Mouse (Mus musculus): ENCODE results near the gene Unk. TPM values are rescaled to one million over a fixed set of nuclear protein-coding genes. Genes with fewer than 3 reads are reported as not detected.

The Unk gene
- polyA plus RNA-seq, 1 experiment from 2014 or later: 34.7 TPM

DNA sequence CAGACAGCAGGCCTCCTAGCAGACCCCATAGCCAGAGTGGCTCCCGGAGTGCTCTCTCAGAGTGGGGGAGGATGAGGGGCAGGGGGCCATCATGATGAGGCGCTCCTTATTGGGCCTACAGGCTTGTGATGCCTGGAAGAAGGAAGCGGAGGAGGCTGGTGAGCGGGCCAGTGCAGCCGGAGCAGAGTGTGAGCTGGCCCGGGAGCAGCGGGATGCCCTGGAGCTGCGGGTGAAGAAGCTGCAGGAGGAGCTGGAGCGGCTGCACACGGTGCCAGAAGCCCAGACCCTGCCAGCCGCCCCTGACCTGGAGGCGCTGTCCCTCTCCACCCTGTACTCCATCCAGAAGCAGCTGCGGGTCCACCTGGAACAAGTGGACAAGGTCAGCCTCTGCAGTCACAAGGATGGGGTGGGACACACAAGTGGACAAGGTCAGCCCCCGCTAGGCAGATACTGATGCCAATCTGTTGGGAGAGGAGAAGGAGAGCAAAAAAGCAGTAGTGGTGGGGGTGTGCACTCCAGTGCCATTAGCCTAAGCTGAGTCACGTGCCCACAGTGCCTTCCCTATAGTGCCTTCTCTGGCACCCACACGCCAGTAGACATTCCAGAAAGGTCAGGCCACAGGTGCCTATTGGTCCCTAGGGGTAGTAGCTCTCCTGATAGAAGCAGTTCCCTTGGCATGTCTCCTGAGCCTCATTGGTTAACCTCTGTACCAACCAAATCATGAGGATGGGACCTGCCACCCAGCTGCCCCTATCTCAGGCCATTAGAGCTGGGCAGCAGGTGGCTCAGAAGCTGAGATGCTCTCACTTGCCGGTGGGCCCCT is 29.0 kb downstream of the Unk start:
- no peak overlapping the region for H3K9ac ChIP-seq
- H3K27ac ChIP-seq: no peak overlapping the region
- no peak overlapping the region for H3K4me3 ChIP-seq
- no peaks in the 10 kb centered on the region for H3K27me3 ChIP-seq
- H3K4me1 ChIP-seq: peaks cover 13% of the 10 kb centered on the region; the same call in 1 of the 2 replicates
- 87% methylated on average over 17 of the region's 17 CpGs for WGBS
- peaks cover 85% of the 10 kb centered on the region for H3K36me3 ChIP-seq
- H3K9me3 ChIP-seq: no peaks in the 10 kb centered on the region
- no peak overlapping the region for H3K4me2 ChIP-seq
- 0 out of 2 replicates have a peak, but pooled peaks have one; percentile 15 for ATAC-seq (ENCODE audit: insufficient number of reproducible peaks, low FRiP score, low TSS enrichment, low read depth)

DNA sequence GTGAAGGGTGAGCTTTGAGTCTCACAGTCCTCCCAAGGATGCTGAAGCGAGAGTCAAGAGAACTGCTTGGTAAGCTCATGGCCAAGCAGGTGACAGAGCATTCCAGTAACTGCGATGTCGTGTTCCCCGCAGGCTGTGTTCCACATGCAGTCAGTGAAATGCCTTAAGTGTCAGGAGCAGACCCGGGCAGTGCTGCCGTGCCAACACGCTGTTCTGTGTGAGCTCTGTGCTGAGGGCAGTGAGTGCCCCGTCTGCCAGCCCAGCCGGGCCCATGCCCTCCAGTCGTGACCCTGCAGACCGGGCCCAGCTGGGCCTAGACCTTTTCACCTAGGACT is 29.5 kb downstream of the Unk start:
- Histone ChIP-seq H3K27ac (no peak overlapping the region), H3K4me1 (peaks cover 13% of the 10 kb centered on the region; the same call in 1 of the 2 replicates), H3K4me2 (no peak overlapping the region), H3K9me3 (no peaks in the 10 kb centered on the region), H3K9ac (no peak overlapping the region), H3K4me3 (no peak overlapping the region), H3K36me3 (peaks cover 79% of the 10 kb centered on the region), H3K27me3 (no peaks in the 10 kb centered on the region)
- no peak for ATAC-seq (ENCODE audit: insufficient number of reproducible peaks, low FRiP score, low TSS enrichment, low read depth)
- WGBS: 93% methylated on average over 11 of the region's 11 CpGs

DNA sequence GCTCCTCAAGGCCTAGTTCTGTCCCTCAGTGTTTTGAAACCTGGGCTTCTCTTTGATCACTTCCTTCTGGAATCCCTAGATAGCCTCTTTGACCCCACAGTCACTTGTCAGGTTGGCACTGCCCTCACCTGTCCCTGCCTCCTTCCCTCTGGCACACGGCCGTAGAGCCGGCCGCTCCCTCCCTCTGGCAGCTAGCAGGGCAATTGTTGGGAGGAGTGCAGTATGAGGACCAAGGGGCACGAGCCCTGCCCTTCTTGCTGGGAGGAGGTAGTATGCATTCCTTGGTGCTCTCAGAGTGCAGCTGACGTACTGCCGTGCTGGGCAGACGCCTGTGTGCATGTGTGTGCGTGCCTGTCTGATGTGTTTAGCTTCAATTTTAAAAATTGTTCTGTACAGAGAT is 30.5 kb downstream of the Unk start:
- no peak for ATAC-seq (ENCODE audit: insufficient number of reproducible peaks, low FRiP score, low TSS enrichment, low read depth)
- 78% methylated on average over 9 of the region's 9 CpGs for WGBS

DNA sequence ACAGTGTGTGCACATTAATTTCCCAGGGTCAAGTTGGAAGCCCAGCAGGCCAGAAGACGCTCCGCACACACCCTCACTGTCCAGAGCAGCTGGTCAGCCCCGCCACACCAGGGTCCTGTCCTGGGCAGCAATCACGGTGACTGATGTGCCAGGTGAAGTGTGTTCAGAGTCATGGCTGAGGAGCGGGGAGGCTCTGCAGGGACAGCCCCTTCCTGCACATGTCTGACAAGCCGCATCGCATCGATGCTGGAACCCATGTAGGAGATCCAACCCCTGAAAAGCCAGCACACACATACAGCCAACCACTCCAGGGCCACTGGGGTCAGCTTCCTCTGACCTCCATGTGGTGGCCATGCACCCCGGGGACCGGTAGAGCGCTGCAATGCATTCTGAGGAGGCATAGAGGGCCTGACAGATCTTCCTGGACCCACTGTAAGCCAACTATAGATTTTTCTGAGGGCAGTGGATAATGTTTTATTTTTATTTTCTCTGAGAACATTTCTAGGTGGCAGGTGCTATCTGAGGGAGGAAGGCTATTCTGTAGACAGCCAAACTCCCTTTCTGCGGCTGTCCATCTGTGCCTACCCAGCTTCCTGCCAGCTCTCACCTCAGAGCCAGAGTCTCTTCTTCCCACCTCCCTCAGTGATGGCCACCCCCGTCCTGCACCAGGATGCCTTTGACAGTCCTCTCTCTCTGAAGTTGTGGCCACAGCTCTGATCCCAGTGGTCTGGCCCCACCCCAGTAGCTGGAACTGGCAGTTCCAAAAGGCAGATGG is 31.7 kb downstream of the Unk start:
- Histone ChIP-seq H3K27ac (no peak overlapping the region), H3K9ac (no peak overlapping the region), H3K36me3 (peaks cover 57% of the 10 kb centered on the region), H3K4me1 (peaks cover 13% of the 10 kb centered on the region; the same call in 1 of the 2 replicates), H3K4me2 (no peak overlapping the region), H3K27me3 (no peaks in the 10 kb centered on the region), H3K4me3 (no peak overlapping the region), H3K9me3 (no peaks in the 10 kb centered on the region)
- WGBS: 86% methylated on average over 13 of the region's 13 CpGs
- no peak for ATAC-seq (ENCODE audit: insufficient number of reproducible peaks, low FRiP score, low TSS enrichment, low read depth)

More for the DNA sequence above, 30.5 kb downstream of the Unk start:
- Histone ChIP-seq H3K9ac (no peak overlapping the region), H3K4me2 (no peak overlapping the region), H3K36me3 (peaks cover 70% of the 10 kb centered on the region), H3K9me3 (no peaks in the 10 kb centered on the region), H3K4me3 (no peak overlapping the region), H3K4me1 (peaks cover 13% of the 10 kb centered on the region; the same call in 1 of the 2 replicates), H3K27ac (0 out of 2 replicates have a peak overlapping the region, but pooled peaks have one; percentile 43), H3K27me3 (no peaks in the 10 kb centered on the region)

DNA sequence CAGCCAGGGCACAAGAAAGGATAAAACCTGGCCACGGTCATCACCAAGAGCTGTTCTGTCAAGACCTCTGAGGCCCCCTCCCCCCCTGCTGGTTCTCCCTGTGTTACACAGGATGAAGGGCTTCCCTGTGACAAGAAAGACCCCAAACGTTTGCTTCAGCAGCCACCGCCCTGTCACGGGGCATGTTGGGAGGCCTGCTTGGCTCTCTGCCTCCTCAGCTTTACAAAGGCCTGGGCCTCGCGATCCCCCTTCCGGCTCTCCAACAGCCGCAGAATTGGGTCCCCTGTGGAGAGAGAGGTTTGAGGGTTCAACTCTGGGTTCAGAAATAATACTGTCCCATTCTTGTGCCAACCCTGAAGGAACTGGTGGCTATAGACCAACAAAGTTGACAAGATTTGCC is 32.4 kb downstream of the Unk start:
- ATAC-seq (ENCODE audit: insufficient number of reproducible peaks, low FRiP score, low TSS enrichment, low read depth): no peak
- Histone ChIP-seq H3K4me1 (peaks cover 13% of the 10 kb centered on the region; the same call in 1 of the 2 replicates), H3K27ac (0 out of 2 replicates have a peak overlapping the region, but pooled peaks have one; percentile 6), H3K4me3 (no peak overlapping the region), H3K27me3 (no peaks in the 10 kb centered on the region), H3K9me3 (no peaks in the 10 kb centered on the region), H3K9ac (no peak overlapping the region), H3K36me3 (peaks cover 50% of the 10 kb centered on the region), H3K4me2 (no peak overlapping the region)
- 64% methylated on average over 8 of the region's 8 CpGs for WGBS

DNA sequence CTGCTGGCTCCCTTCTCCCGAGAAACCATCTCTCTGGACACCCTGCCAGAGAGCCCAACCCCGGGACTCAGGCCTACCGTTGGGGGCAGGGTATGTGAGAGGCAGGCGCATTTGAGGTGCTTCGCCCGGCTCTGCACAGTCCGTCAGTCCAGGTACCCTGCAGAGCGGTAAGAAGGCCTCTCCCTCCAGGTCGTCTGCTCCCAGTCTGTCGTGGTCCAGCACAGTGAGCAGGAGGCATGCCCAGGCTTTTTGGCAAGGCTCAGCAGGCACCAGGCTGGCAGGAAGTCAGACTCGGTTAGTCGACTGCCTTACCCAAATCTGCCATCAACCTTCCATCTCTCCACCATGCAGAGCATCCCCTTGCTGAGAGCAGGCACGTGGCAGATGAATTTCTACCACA is 33.4 kb downstream of the Unk start:
- WGBS: 58% methylated on average over 13 of the region's 13 CpGs
- no peak overlapping the region for H3K4me2 ChIP-seq
- 0 out of 2 replicates have a peak, but pooled peaks cover 7% of the 10 kb centered on the region for H3K4me1 ChIP-seq
- H3K4me3 ChIP-seq: no peak overlapping the region
- H3K9ac ChIP-seq: no peak overlapping the region
- H3K9me3 ChIP-seq: no peaks in the 10 kb centered on the region
- 0 out of 2 replicates have a peak overlapping the region, but pooled peaks have one; percentile 57 for H3K27ac ChIP-seq
- peaks cover 40% of the 10 kb centered on the region for H3K36me3 ChIP-seq
- ATAC-seq (ENCODE audit: insufficient number of reproducible peaks, low FRiP score, low TSS enrichment, low read depth): no peak
- no peaks in the 10 kb centered on the region for H3K27me3 ChIP-seq

DNA sequence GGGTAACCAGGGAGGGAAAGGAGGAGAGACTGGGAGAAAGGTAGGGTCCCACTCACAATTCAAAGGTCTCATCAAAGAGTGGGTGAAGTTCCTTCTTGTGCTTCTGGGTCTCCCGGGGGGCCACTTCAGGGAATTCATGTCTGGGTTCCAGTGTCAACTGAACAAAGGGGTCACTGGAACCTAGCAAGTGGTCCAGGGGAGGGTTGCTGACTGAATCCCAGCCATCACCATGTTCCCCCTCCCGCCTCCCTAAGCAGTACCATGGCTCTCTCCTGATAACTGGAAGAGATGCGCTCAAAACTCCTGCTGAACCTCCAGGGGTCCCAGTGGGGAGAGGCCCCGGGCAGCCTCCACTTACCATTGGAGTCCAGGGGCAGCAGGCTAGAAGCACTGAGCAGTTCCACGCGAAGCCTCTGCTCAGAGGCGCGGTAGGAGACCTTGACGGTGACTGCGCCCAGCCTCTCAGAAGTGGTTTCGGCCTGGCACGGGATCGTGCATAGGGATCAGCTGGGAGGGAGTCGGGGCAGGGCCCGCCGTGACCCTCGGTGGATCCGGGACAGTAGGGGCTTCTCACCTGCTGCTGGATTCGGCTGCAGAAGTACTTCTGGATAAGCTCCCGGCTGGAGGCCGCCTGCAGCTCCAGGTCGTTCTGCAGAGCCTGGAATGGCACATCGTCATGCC is 34.2 kb downstream of the Unk start:
- H3K9ac ChIP-seq: no peak overlapping the region

DNA sequence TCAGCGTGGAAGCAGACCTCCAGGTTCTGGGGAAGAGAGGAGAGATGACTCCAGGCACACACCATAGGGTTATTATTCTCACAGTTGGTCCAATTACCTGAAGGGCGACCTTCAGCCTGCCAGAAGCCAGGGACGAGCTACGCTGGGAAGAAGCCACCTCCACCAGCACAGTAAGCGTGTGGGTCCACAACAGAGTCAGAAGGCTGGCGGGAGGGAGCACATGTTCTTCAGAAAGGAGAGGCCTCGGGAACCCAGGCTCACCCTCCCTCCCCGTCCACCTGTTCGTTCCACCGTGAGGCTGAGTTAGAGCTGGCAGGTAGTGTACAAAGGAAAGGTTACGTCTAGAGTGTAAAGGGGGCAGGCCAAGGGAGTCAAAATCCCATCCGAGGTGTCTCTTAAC is 35.2 kb downstream of the Unk start:
- 82% methylated on average over 12 of the region's 12 CpGs for WGBS
- Histone ChIP-seq H3K4me1 (0 out of 2 replicates have a peak, but pooled peaks cover 7% of the 10 kb centered on the region), H3K4me3 (no peak overlapping the region), H3K9me3 (no peaks in the 10 kb centered on the region), H3K36me3 (peaks cover 22% of the 10 kb centered on the region), H3K9ac (no peak overlapping the region), H3K27ac (no peak overlapping the region), H3K4me2 (no peak overlapping the region), H3K27me3 (no peaks in the 10 kb centered on the region)
- no peak for ATAC-seq (ENCODE audit: insufficient number of reproducible peaks, low FRiP score, low TSS enrichment, low read depth)

More for the DNA sequence above, 34.2 kb downstream of the Unk start:
- H3K4me2 ChIP-seq: no peak overlapping the region
- H3K4me3 ChIP-seq: no peak overlapping the region
- H3K4me1 ChIP-seq: 0 out of 2 replicates have a peak, but pooled peaks cover 7% of the 10 kb centered on the region
- H3K27ac ChIP-seq: no peak overlapping the region
- no peaks in the 10 kb centered on the region for H3K9me3 ChIP-seq
- no peaks in the 10 kb centered on the region for H3K27me3 ChIP-seq
- WGBS: 68% methylated on average over 23 of the region's 23 CpGs
- H3K36me3 ChIP-seq: peaks cover 32% of the 10 kb centered on the region
- no peak for ATAC-seq (ENCODE audit: insufficient number of reproducible peaks, low FRiP score, low TSS enrichment, low read depth)

DNA sequence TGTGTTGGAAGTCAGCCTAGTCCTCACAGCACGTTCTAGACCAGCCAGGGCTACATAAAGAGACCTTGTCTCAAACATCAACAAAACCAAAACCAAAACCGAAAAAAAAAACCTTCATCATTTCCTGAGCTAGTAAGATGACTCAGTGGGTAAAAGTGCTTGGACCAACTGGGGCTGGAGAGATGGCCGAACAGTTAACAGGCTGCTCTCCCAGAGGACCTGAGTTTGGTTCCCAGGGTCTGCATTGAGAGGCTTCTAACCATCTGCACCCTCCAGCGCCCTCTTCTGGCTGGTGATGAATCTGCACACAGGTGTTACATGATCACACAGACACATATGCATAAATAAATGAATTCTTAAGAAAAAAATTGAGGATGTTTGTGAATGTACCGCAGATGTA is 41.4 kb downstream of the Unk start:
- Histone ChIP-seq H3K27ac (no peak overlapping the region), H3K4me1 (peaks cover 4% of the 10 kb centered on the region; the same call in 1 of the 2 replicates), H3K9ac (no peak overlapping the region), H3K4me3 (no peak overlapping the region), H3K27me3 (no peaks in the 10 kb centered on the region), H3K36me3 (no peaks in the 10 kb centered on the region), H3K9me3 (no peaks in the 10 kb centered on the region), H3K4me2 (no peak overlapping the region)
- WGBS: 58% methylated on average over 5 of the region's 5 CpGs
- no peak for ATAC-seq (ENCODE audit: insufficient number of reproducible peaks, low FRiP score, low TSS enrichment, low read depth)

DNA sequence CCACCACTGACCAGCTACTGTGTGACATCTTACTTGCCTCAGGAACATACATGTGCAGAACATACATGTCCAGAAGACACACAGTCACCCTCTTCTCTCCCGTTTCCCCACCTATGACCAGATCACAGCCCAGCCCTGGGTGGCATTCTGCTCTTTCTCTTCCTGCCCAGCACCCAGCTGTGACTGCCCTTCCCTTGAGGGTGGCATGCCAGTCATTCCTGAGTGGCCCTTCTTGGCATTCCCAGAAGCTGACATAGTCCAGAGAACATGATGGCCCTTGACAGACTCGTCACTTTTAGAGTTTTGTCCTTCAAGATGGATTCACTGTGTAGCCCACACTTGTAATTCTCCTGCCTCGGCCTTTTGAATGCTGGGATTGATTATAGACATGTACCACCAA is 42.5 kb downstream of the Unk start:
- Histone ChIP-seq H3K4me2 (no peak overlapping the region), H3K27ac (no peak overlapping the region), H3K36me3 (no peaks in the 10 kb centered on the region), H3K27me3 (no peaks in the 10 kb centered on the region), H3K9me3 (no peaks in the 10 kb centered on the region), H3K9ac (no peak overlapping the region), H3K4me3 (no peak overlapping the region), H3K4me1 (peaks cover 13% of the 10 kb centered on the region)
- no peak for ATAC-seq (ENCODE audit: insufficient number of reproducible peaks, low FRiP score, low TSS enrichment, low read depth)
- WGBS: 80% methylated on average over 3 of the region's 3 CpGs

DNA sequence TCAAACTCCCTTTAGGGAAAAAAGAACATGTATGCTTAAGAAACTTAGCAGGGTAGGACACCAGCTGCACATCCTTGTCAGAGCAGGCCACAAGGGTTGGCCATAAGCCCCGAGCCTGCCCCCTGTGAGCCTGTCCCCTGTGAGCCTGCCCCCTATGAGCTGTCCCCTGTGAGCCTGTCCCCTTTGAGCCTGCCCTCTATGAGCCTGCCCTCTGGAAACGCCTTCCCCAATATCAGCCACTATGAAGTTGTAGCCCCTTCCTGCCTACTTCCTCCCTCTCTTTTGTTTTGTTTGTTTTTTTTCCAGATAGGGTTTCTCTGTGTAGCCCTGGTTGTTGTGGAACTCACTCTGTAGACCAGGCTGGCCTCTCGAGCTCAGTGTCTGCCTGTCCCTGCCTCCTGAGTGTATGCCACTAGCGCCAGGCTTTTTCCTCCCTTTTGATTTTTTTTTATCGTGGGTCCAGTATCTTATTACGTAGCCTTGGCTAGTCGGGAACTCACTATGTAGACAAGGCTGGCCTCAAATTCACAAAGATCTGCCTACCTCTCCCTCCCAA is 44.4 kb downstream of the Unk start:
- no peak for ATAC-seq (ENCODE audit: insufficient number of reproducible peaks, low FRiP score, low TSS enrichment, low read depth)
- no peak overlapping the region for H3K4me3 ChIP-seq
- 52% methylated on average over 7 of the region's 7 CpGs for WGBS

More for the DNA sequence above, 44.4 kb downstream of the Unk start:
- no peaks in the 10 kb centered on the region for H3K27me3 ChIP-seq
- H3K4me1 ChIP-seq: peaks cover 27% of the 10 kb centered on the region
- no peak overlapping the region for H3K27ac ChIP-seq
- H3K36me3 ChIP-seq: peaks cover 8% of the 10 kb centered on the region
- no peak overlapping the region for H3K9ac ChIP-seq
- no peak overlapping the region for H3K4me2 ChIP-seq
- H3K9me3 ChIP-seq: no peaks in the 10 kb centered on the region
